In genomic region chr6:141250984-141251383, GRCm38 (mm10) we compare ENCODE assay signal across 10 mouse cellular contexts. TPM values are rescaled to one million over a fixed set of nuclear protein-coding genes. Genes with fewer than 3 reads are reported as not detected.
A peak's percentile ranks its signal among the peaks of the same experiment; 100 is the strongest.
DNase-seq lines count a peak whose midpoint lies in the region; ATAC-seq and TF ChIP-seq lines count a peak whose summit lies in the region.
"Had no signal": no experiment of that assay in that cellular context is flagged by ENCODE, and none has a peak within 500 bp of the region (broad histone marks: within the 10 kb centered on the region; RNA-seq: fewer than 3 reads in every experiment).

No protein-coding gene starts in this region.

- no peak overlapping the region for H3K9ac ChIP-seq in liver, adult 2 months (ENCODE audit: low read depth, low read length)
- H3K9ac ChIP-seq in forebrain, embryonic 13.5 days: no peak overlapping the region
- H3K9ac ChIP-seq in intestine, postnatal 0 days (ENCODE audit: low read depth, low read length): peak overlapping the region; percentile 78; the same call in 1 of the 2 replicates
- H3K9ac ChIP-seq in neural tube, embryonic 14.5 days (replicated peaks; ENCODE audit: low read depth, low read length): no peak overlapping the region

- H3K27ac ChIP-seq in liver, adult 2 months (replicated peaks; ENCODE audit: insufficient read depth, low read depth, low read length): no peak overlapping the region
- H3K27ac ChIP-seq in forebrain, embryonic 13.5 days: no peak overlapping the region
- H3K27ac ChIP-seq in intestine, postnatal 0 days (ENCODE audit: low read depth, low read length): peak overlapping the region; percentile 91
- H3K27ac ChIP-seq in neural tube, embryonic 14.5 days (ENCODE audit: low read depth, low read length): no peak overlapping the region

- H3K36me3 ChIP-seq in liver, adult 2 months (ENCODE audit: control insufficient read depth, insufficient read depth, low read length): no peaks in the 10 kb centered on the region
- H3K36me3 ChIP-seq in forebrain, embryonic 13.5 days (ENCODE audit: poor library complexity, severe bottlenecking): no peaks in the 10 kb centered on the region
- H3K36me3 ChIP-seq in intestine, postnatal 0 days (ENCODE audit: control insufficient read depth, insufficient read depth): no peaks in the 10 kb centered on the region
- H3K36me3 ChIP-seq in neural tube, embryonic 14.5 days (ENCODE audit: control insufficient read depth, insufficient read depth, low read length): no peaks in the 10 kb centered on the region

- TF ChIP-seq CTCF in liver, adult 2 months (IDR thresholded peaks at IDR 0.05; ENCODE audit: low read depth, low read length): no peak
- TF ChIP-seq CTCF in intestine, postnatal 0 days (IDR thresholded peaks at IDR 0.05; ENCODE audit: low read depth): no peak

- DNase-seq in liver, adult 2 months (ENCODE audit: extremely low read depth, low read depth, low spot score): no peak
- no peak for DNase-seq in liver
- DNase-seq in adrenal gland, adult (ENCODE audit: inconsistent age in 2 of 2, low spot score in 1 of 2): no peak
- no peak for DNase-seq in urinary bladder, postnatal 25 days (ENCODE audit: low spot score)
- DNase-seq: right cerebral cortex, postnatal 14 days had no signal

- H3K27me3 ChIP-seq in liver, adult 2 months (ENCODE audit: control insufficient read depth, insufficient read depth, low read length): peaks cover 11% of the 10 kb centered on the region
- H3K27me3 ChIP-seq in forebrain, embryonic 13.5 days: peaks cover 39% of the 10 kb centered on the region
- H3K27me3 ChIP-seq in intestine, postnatal 0 days (replicated peaks; ENCODE audit: control insufficient read depth, insufficient read depth, low read length): no peaks in the 10 kb centered on the region
- peaks cover 15% of the 10 kb centered on the region for H3K27me3 ChIP-seq in neural tube, embryonic 14.5 days (ENCODE audit: control insufficient read depth, insufficient read depth, low read length)

- H3K4me1 ChIP-seq in liver, adult 2 months (ENCODE audit: control insufficient read depth, insufficient read depth, low read length): no peaks in the 10 kb centered on the region
- peaks cover 12% of the 10 kb centered on the region for H3K4me1 ChIP-seq in forebrain, embryonic 13.5 days
- H3K4me1 ChIP-seq in intestine, postnatal 0 days (replicated peaks; ENCODE audit: control insufficient read depth, insufficient read depth, low read length): peaks cover 7% of the 10 kb centered on the region; the same call in 1 of the 2 replicates
- H3K4me1 ChIP-seq in neural tube, embryonic 14.5 days (ENCODE audit: control insufficient read depth, insufficient read depth, low read length): 0 out of 2 replicates have a peak, but pooled peaks cover 3% of the 10 kb centered on the region

- TF ChIP-seq POLR2A in liver, adult 2 months (IDR thresholded peaks at IDR 0.05; ENCODE audit: extremely low read depth, insufficient read depth, low read length): no peak

- WGBS in liver, adult 2 months: 36% methylated on average over 6 of the region's 6 CpGs
- WGBS in forebrain, embryonic 13.5 days: 62% methylated on average over 6 of the region's 6 CpGs
- WGBS in intestine, postnatal 0 days: 13% methylated on average over 6 of the region's 6 CpGs
- WGBS in neural tube, embryonic 14.5 days: 63% methylated on average over 6 of the region's 6 CpGs

- H3K79me2 ChIP-seq in liver, adult 2 months (ENCODE audit: control insufficient read depth, insufficient read depth, low read length): no peaks in the 10 kb centered on the region

- peak overlapping the region; percentile 3; the same call in 1 of the 2 replicates for H3K4me3 ChIP-seq in liver, adult 2 months (ENCODE audit: insufficient read depth, low read depth, low read length)
- peak overlapping the region; percentile 64; the same call in 1 of the 2 replicates for H3K4me3 ChIP-seq in forebrain, embryonic 13.5 days
- H3K4me3 ChIP-seq in intestine, postnatal 0 days (ENCODE audit: low read depth, low read length): peak overlapping the region; percentile 82
- H3K4me3 ChIP-seq in neural tube, embryonic 14.5 days (ENCODE audit: low read depth, low read length): peak overlapping the region; percentile 62

- H3K4me2 ChIP-seq in forebrain, embryonic 13.5 days: peak overlapping the region; percentile 97; the same call in 1 of the 2 replicates
- H3K4me2 ChIP-seq in intestine, postnatal 0 days (replicated peaks; ENCODE audit: low read depth): peak overlapping the region; percentile 84
- peak overlapping the region; percentile 95; the same call in 1 of the 2 replicates for H3K4me2 ChIP-seq in neural tube, embryonic 14.5 days (ENCODE audit: low read depth, low read length)

- no peaks in the 10 kb centered on the region for H3K9me3 ChIP-seq in forebrain, embryonic 13.5 days (replicated peaks)
- H3K9me3 ChIP-seq in intestine, postnatal 0 days (ENCODE audit: control insufficient read depth): no peaks in the 10 kb centered on the region
- no peaks in the 10 kb centered on the region for H3K9me3 ChIP-seq in neural tube, embryonic 14.5 days (ENCODE audit: control insufficient read depth, low read length)

- ATAC-seq in forebrain, embryonic 13.5 days: no peak
- ATAC-seq in intestine, postnatal 0 days: peak; percentile 48
- no peak for ATAC-seq in neural tube, embryonic 14.5 days (ENCODE audit: low read depth)
- no peak for ATAC-seq in erythroid progenitor cell, adult 5-6 weeks (replicated peaks; ENCODE audit: low FRiP score, poor library complexity, severe bottlenecking)

RNA-seq across cellular contexts. Expression of gene Pde3a, which starts 1.9 kb away (rescaled TPM):
- total RNA-seq in liver, adult 2 months (2014; rRNA removed): 1.1 and 1.7 TPM in 2 replicates
- polyA plus RNA-seq in liver, adult 2 months (2012; rRNA removed): 0.44 and 0.62 TPM in 2 replicates
- polyA plus RNA-seq in forebrain, embryonic 13.5 days (2015; fragmentation: Nextera tagmentation; extraction: Ambion mirVana): 0.84 and 0.96 TPM in 2 replicates
- polyA plus RNA-seq in intestine, postnatal 0 days (2015; fragmentation: Nextera tagmentation; extraction: Ambion mirVana): 17.6 and 18.6 TPM in 2 replicates
- 2.3 and 3.1 TPM in 2 replicates for polyA plus RNA-seq in neural tube, embryonic 14.5 days (2014; fragmentation: Nextera tagmentation; extraction: Ambion mirVana)
- not detected in 2 replicates for total RNA-seq in erythroid progenitor cell, adult 5-6 weeks (2015; ENCODE audit: low replicate concordance)
- not detected in 2 replicates for total RNA-seq in erythroid progenitor cell, adult 5-6 weeks (2017; ENCODE audit: low replicate concordance)
- total RNA-seq: MEL had no signal

Comparison
In these comparisons a context has a peak if more than half of its experiments do, and no peak if none do; other contexts are left out.
1. H3K4me3 ChIP-seq: peak in every context shown above with its lines; median percentile 82 in intestine, postnatal 0 days; 64 in forebrain, embryonic 13.5 days; 62 in neural tube, embryonic 14.5 days; 3 in liver, adult 2 months.